Mouse (Mus musculus): ENCODE results near the gene 4922502D21Rik.

4922502D21Rik gene

DNA sequence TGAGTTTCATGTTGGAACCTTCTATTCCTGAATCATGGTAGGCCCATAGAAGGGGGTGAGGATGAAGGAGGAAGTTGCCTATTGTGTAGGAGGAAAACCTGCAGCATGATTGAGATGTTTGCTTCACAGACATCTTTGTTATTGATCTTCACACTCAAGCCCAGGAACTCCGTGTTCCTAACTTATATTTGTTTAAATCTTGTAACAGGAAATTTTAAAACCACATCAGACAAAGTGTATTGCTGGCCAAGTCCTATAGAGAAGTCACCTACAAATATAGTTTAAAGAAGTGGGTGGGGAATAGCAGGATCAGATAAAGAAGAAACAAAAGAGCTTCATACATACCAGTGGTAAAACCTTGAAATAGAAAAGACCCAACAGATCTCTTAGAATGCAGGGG lies 27.4 kb downstream of the 4922502D21Rik start:
- no peak for DNase-seq

DNA sequence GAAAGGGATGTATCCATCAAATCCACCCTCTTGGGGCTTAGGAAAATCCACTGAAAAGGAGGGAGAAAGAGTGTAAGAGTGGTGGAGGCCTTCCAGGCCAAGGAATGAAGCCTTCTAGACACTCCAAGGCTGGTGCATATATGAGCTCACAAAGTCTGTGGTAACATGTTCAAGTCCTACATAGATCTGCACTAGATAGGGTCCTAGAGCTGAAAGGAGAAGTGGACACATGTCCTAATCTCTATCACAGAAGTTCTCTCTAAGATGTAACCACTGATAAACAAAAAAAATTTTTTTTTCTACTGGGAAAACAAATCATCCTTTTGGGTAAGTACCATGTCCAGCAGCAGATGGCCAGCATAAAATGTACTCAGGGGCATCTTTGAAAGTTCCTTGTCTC lies 42.9 kb downstream of the 4922502D21Rik start:
- no peak for DNase-seq

DNA sequence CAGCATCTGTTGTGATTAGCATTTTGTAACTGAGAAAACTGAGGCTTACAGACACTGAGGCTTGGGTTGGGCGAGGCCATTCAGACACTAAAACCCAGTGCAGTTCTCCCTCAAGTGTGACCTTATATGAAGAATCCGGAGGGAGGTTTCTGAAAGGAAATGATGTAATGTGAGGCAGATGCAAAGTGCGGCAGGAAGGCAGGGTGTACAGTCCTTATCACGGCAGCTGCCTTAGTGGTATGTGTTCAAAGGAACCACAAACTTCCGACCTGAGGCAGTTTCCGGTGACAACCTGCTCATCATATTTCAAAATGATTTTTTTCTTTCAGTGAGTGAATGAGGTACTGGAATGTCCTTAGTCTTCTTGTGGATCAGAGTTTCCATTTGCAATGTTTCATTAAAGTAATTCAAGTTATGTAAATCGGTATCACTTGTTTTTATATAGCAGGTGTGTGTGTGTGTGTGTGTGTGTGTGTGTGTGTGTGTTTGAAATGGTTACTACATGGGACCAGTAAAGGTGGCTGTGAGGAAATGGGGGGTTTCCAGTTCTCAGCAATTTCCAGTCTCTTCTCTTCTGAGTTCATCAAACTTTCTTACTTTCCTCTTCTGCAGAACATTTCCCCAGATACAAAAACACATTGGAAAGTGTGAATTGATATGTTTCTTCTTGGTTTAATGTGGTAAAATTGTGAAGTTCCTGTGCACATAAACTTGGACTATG lies 47.1 kb downstream of the 4922502D21Rik start:
- DNase-seq = no peak

DNA sequence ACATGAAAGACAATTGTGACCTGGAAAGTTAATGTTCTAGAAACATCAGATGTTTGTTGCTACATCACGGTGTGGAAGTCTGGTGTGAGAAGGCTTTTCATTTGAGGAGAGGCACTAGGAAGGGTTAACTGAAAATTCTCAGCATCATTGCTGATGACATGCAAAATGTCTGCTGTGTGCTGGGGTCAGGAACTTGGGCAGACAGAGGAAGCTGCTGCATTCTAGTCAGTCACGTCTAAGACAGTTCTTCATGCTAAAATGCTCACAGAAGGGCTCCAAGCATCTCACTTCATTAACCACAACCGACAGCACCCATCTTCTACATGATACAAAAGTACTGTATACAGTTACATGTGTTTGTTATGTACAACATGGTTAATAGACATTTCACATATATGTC lies 48.3 kb downstream of the 4922502D21Rik start:
- DNase-seq = no peak

DNA sequence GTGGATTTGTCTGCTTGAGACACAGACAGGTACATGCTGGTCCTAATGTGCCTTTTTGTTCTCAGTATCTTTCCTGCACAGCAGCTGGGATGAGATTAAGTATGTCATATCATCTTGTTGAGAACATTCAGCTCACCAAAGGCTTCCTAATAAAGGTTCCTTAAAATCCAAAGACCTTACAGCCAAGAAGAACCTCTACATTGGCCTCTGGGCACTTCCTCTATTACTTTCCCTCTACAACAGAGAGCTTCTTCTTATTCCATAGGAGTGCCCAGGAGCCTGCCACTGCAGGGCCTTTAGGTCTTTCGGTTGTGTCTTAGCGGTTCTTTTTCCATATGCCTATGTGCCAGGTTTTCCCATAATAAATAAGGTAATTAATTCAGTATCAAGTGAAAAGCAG lies 55.1 kb downstream of the 4922502D21Rik start:
- no peak for DNase-seq

DNA sequence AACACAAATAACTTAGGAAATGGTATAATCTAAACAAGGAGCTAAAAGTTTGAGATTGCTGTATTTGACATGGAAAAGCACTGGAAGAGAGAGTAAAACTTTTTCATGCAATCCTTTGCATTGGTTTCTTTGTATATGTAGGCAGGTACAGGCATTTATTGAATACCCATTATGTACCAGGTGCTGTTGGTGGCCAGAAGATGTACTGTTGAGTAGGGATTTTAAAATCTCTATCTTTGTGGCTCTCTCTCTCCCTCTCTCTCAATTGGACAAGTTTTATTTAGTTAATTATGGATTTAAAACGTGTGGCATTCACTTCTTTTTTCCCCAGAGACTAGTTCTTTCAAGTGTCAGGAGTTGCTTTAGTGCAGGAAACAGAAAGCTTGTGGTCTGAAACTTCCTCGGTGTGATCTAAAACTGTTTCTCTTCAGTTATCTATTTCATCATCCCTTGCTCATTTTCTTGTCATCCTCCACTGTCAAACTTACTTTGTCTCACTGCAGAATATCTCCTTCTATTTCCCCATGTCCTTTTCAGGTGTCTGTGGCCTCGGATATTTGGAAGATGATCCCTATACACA lies 55.9 kb downstream of the 4922502D21Rik start:
- DNase-seq = no peak

DNA sequence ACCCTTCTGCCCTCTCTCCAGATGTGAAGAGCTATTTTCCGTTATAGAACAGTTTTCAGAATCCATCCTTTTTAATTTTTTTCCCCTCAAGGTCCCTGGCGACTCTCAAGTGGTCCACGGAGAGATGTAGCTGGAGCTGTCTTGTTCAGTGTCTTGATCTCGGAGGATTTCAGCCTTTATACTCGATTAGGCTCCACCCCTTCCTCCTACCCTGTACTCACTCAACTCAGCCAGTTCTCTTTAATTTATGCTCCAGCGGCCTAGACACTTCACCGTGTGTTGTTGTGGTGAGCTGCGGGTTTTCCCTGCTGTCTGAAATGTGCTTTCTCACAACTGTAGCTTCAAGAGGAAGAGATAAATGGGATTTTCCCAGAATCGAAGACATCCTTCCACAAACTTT lies 56.4 kb downstream of the 4922502D21Rik start, which contains the start of gene Cd69:
Gene Cd69, minus strand, starts transcription at position 217 of the 400 bp plus-strand sequence.
- DNase-seq = no peak

DNA sequence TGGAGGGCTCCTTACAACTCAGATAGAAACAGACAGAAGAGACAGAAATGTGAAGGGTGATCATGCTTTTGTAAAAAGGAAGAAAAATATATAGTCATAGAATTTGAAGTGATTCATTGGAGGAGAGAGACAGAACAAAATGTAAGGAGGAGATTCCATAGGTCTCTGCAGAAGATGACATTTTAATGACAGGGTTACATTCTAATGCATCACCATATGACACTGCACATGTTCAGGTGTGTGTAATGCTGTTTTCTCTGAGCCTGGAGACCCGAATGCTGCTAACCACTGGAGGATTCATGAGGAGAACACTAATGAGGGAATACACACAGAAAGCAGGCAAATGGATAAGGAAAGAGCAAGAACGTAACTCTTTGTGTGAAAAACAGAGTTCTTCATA lies 57.1 kb downstream of the 4922502D21Rik start:
- DNase-seq = no peak

DNA sequence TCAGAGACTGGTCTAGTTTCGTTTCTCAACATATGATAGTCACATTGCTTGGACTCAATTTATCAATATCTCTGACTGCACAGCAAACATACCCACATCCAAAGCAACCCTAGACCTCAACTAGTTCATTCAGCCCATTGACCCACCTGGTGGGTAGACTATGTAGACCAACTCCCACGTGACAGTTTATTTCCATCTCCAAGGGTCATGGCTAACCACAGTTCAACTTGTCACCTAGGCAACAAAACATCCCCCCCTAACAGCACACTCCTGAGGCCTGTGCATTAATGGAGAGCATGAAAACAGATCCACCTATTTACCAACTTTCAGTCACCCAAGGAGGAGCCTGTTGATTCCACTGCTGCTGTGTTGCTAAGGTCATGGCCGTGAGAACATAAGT lies 57.9 kb downstream of the 4922502D21Rik start:
- DNase-seq = no peak

Data from layer of hippocampus, adult 9-11 months (tissue).